Mouse (Mus musculus): ENCODE data around the gene Ctdsp2. TPM values are rescaled to one million over a fixed set of nuclear protein-coding genes. Genes with fewer than 3 reads are reported as not detected.

The Ctdsp2 gene
- polyA plus RNA-seq, 1 experiment from 2014 or later = 15.7 TPM

DNA sequence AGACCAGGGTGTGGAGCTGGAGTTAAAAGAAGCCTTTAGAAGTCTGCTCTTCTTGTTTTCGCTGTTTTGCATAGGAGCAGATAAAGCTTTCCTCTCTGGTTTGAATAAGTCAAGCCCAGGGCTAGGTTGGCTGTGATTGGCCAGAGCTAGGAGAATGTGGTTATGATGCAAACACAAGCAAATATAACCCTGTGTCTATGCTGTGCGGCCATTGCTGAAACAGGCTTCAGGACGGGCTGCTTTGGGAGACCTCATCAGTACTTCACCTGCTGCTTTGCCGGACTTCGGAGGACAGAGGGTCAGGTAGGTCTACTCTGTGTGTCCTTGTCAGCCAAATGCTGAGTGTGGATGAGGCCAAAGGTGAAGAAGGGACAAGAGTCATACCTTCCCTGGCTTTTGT, 22.0 kb downstream of the Ctdsp2 start, which contains the start of gene Avil:
Avil (plus strand) TSS at position 181 of the 400 bp plus-strand sequence.
- no peak within 1 kb of the TSS for H3K4me2 ChIP-seq
- H3K4me1 ChIP-seq = no peaks in the 10 kb centered on the region
- H3K9me3 ChIP-seq (replicated peaks) = no peaks in the 10 kb centered on the region
- 93% methylated on average over 5 of the region's 5 CpGs for WGBS
- H3K27me3 ChIP-seq (replicated peaks) = no peaks in the 10 kb centered on the region
- ATAC-seq (ENCODE audit: low FRiP score) = no peak
- no peak within 1 kb of the TSS for H3K4me3 ChIP-seq (replicated peaks)
- peaks cover 30% of the 10 kb centered on the region for H3K36me3 ChIP-seq
- H3K9ac ChIP-seq (replicated peaks) = no peak within 1 kb of the TSS
- H3K27ac ChIP-seq (replicated peaks) = no peak within 1 kb of the TSS

DNA sequence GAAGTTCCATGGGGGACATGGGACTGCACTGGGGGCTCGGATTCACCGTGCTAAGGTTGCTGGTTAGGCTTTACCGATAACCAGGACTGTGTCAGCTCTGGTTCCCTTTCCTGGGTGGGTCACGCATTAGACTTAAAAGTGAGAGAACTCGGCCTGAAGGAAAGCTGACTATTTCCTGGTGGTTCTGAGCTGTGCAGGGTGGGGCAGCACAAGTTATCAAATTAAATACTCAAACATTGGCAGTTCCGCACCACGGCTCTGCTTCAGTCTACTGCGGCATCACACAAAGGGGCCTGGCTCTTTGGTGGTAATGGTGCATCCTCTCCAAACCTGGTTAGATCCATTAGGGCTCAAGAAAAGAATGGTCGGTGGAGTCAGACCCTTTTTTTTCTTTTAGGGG, 22.8 kb downstream of the Ctdsp2 start:
- H3K4me2 ChIP-seq = no peak overlapping the region
- H3K4me1 ChIP-seq = no peaks in the 10 kb centered on the region
- H3K27ac ChIP-seq (replicated peaks) = no peak overlapping the region
- WGBS = 91% methylated on average over 9 of the region's 9 CpGs
- H3K4me3 ChIP-seq (replicated peaks) = no peak overlapping the region
- H3K9me3 ChIP-seq (replicated peaks) = no peaks in the 10 kb centered on the region
- H3K36me3 ChIP-seq = peaks cover 27% of the 10 kb centered on the region
- no peak overlapping the region for H3K9ac ChIP-seq (replicated peaks)
- no peaks in the 10 kb centered on the region for H3K27me3 ChIP-seq (replicated peaks)
- ATAC-seq (ENCODE audit: low FRiP score) = no peak

DNA sequence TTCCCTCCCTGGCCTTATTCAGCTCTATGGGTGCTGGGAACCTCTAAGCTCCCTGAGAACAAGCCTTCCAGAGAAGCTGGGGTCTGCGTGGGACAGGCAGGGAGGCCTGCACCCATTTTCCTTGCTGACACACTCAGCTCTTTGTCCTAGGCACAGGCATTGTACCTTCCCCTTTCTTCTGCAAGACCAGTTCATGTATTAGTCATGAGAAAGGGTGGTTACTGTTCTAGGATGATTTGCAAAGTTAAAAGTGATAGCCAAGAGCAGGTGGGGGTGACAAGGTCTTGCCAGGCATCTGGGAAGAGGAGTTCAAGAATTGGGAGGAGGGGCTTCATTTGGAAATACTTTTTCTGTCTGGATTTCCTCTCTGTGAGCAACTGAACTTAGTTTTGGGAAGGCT, 23.5 kb downstream of the Ctdsp2 start:
- no peak overlapping the region for H3K27ac ChIP-seq (replicated peaks)
- H3K9me3 ChIP-seq (replicated peaks) = no peaks in the 10 kb centered on the region
- ATAC-seq (ENCODE audit: low FRiP score) = no peak
- no peak overlapping the region for H3K4me2 ChIP-seq
- no peaks in the 10 kb centered on the region for H3K4me1 ChIP-seq
- WGBS = 68% methylated on average over 1 of the region's 1 CpGs
- no peak overlapping the region for H3K4me3 ChIP-seq (replicated peaks)
- H3K36me3 ChIP-seq = peaks cover 27% of the 10 kb centered on the region
- no peaks in the 10 kb centered on the region for H3K27me3 ChIP-seq (replicated peaks)
- H3K9ac ChIP-seq (replicated peaks) = no peak overlapping the region

DNA sequence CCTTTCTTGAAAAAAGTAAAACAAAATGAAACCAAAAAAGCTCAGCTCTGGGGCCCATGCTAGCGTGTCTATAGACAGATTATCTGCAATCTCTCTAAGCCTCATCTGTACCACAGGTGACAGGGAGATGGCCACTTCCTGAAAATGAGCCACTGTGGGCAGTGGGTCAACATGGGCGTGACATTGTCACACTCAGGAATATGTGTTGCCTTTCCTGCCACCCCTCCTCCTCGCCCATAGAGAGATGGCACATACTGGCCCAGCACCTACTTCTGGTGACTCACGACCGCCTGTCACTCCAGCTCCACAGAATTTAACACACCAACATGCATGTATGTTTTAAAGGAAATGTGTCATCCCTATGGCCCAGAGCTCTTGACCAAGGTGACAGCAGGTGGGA, 24.2 kb downstream of the Ctdsp2 start:
- no peak overlapping the region for H3K9ac ChIP-seq (replicated peaks)
- H3K4me3 ChIP-seq (replicated peaks) = no peak overlapping the region
- no peak overlapping the region for H3K4me2 ChIP-seq
- WGBS = 97% methylated on average over 5 of the region's 5 CpGs
- H3K9me3 ChIP-seq (replicated peaks) = no peaks in the 10 kb centered on the region
- H3K27me3 ChIP-seq (replicated peaks) = no peaks in the 10 kb centered on the region
- peaks cover 20% of the 10 kb centered on the region for H3K36me3 ChIP-seq
- H3K4me1 ChIP-seq = no peaks in the 10 kb centered on the region
- ATAC-seq (ENCODE audit: low FRiP score) = no peak
- no peak overlapping the region for H3K27ac ChIP-seq (replicated peaks)

DNA sequence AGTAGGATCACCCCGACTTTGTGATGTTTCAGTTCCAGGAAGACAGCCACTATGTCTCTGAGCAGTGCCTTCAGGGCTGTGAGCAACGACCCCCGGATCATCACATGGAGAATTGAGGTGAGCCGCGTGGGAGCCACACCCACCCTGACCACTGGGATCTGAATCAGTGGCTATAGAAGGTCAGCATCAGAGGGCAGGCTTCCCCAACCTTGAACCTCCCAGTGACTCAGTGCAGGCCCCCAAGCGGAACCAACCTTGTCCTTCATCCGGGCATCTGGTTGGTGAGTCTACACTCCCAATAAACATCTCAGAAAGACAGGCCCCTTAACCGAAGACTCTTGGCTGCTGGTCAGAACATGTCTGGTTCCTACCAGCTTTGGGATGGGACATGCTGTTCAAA, 24.8 kb downstream of the Ctdsp2 start:
- ATAC-seq (ENCODE audit: low FRiP score) = no peak
- Histone ChIP-seq H3K4me3 (replicated peaks) (no peak overlapping the region), H3K27ac (replicated peaks) (no peak overlapping the region), H3K36me3 (peaks cover 15% of the 10 kb centered on the region), H3K9ac (replicated peaks) (no peak overlapping the region), H3K4me1 (no peaks in the 10 kb centered on the region), H3K4me2 (no peak overlapping the region), H3K27me3 (replicated peaks) (no peaks in the 10 kb centered on the region), H3K9me3 (replicated peaks) (no peaks in the 10 kb centered on the region)
- WGBS = 88% methylated on average over 8 of the region's 8 CpGs

DNA sequence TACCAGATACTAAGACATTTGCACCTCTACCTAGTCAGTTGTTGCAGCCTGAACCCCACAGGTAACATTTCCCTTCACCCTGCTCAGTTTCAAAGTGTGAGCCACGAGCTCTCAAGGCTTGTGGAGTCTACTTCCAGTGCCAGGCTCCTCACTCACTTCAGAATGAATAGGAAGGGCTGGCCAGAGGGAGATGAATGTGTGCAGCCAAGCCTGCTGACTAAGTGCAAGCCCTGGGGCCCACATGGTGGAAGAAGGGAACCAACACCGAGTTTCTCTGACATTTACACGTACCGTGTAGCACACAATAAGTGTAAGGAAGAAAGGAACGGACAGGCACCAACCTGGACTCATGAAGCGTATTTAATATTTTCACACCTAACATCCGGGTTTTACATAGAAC, 25.3 kb downstream of the Ctdsp2 start:
- no peak overlapping the region for H3K4me3 ChIP-seq (replicated peaks)
- no peaks in the 10 kb centered on the region for H3K27me3 ChIP-seq (replicated peaks)
- WGBS = 76% methylated on average over 7 of the region's 7 CpGs
- no peak overlapping the region for H3K4me2 ChIP-seq
- H3K9ac ChIP-seq (replicated peaks) = no peak overlapping the region
- H3K27ac ChIP-seq (replicated peaks) = no peak overlapping the region
- H3K36me3 ChIP-seq = peaks cover 10% of the 10 kb centered on the region; the same call in 1 of the 2 replicates
- no peaks in the 10 kb centered on the region for H3K9me3 ChIP-seq (replicated peaks)
- H3K4me1 ChIP-seq = no peaks in the 10 kb centered on the region
- ATAC-seq (ENCODE audit: low FRiP score) = no peak

DNA sequence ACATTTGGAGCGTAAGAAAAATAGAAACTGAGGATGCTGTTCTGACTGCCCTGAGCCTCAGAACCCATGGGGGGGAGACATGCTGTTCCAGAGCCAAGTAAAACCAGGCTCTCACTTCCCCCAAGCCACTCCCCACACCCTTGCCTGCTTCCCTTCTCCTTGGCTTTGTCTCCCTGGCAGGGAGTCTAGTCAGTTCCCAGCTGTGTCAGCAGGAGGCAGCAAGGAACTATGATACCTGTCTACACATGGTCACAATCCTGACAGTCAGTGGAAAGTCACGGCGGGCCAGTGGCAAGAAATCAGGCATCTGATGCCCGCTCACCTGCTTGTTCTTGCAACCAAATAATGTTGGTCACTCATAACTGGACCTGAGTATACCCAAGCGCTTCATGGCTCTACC, 38.0 kb downstream of the Ctdsp2 start:
- ATAC-seq (ENCODE audit: low FRiP score) = no peak
- H3K27ac ChIP-seq (replicated peaks) = no peak overlapping the region
- H3K9ac ChIP-seq (replicated peaks) = no peak overlapping the region
- WGBS = 67% methylated on average over 5 of the region's 5 CpGs
- H3K4me2 ChIP-seq = no peak overlapping the region
- H3K4me3 ChIP-seq (replicated peaks) = no peak overlapping the region
- H3K36me3 ChIP-seq = no peaks in the 10 kb centered on the region
- no peaks in the 10 kb centered on the region for H3K4me1 ChIP-seq
- no peaks in the 10 kb centered on the region for H3K9me3 ChIP-seq (replicated peaks)
- H3K27me3 ChIP-seq (replicated peaks) = no peaks in the 10 kb centered on the region

DNA sequence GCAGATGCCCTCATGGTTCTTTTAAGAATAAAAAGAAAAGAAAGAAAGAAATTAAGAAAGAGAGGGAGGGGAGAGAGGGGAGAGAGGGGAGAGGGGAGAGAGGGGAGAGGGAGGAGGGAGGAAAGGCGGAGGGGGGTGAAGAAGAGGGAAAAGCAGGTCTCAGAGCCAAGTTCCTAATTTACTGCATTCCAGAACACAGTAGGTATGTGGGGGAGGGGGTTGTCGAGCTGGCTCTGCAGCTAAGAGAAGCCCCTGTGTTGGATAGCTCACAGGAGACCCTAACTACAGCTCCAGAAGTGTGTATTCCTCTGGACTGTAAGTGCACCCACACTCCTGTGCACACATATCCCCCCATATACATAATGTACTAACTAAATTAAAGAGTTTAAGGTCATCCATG, 38.6 kb downstream of the Ctdsp2 start:
- no peaks in the 10 kb centered on the region for H3K27me3 ChIP-seq (replicated peaks)
- H3K4me2 ChIP-seq = no peak overlapping the region
- H3K36me3 ChIP-seq = peaks cover 5% of the 10 kb centered on the region
- no peaks in the 10 kb centered on the region for H3K4me1 ChIP-seq
- no peak for ATAC-seq (ENCODE audit: low FRiP score)
- 23% methylated on average over 2 of the region's 2 CpGs for WGBS
- no peak overlapping the region for H3K4me3 ChIP-seq (replicated peaks)
- no peak overlapping the region for H3K9ac ChIP-seq (replicated peaks)
- no peak overlapping the region for H3K27ac ChIP-seq (replicated peaks)
- H3K9me3 ChIP-seq (replicated peaks) = no peaks in the 10 kb centered on the region

DNA sequence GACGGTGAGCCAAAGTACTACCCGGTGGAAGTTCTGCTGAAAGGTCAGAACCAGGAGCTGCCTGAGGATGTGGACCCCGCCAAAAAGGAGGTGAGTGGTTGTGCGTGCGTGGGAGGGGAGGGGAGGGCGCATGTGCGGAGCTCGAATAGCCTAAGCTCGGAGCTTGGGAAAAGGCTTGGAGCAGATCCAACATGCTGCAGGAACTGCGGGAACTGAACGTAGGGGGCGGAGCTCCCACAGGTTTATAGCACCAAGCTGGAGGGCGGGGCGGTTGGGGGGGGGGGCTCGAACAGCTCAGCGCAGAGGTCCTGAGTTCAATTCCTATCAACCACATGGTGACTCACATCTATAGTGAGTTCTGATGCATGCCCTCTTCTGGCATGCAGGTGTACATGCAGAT, 39.9 kb downstream of the Ctdsp2 start:
- 79% methylated on average over 16 of the region's 16 CpGs for WGBS
- no peak overlapping the region for H3K9ac ChIP-seq (replicated peaks)
- H3K27me3 ChIP-seq (replicated peaks) = no peaks in the 10 kb centered on the region
- H3K4me1 ChIP-seq = no peaks in the 10 kb centered on the region
- no peak for ATAC-seq (ENCODE audit: low FRiP score)
- H3K27ac ChIP-seq (replicated peaks) = no peak overlapping the region
- no peak overlapping the region for H3K4me2 ChIP-seq
- peaks cover 16% of the 10 kb centered on the region for H3K36me3 ChIP-seq
- no peaks in the 10 kb centered on the region for H3K9me3 ChIP-seq (replicated peaks)
- no peak overlapping the region for H3K4me3 ChIP-seq (replicated peaks)

DNA sequence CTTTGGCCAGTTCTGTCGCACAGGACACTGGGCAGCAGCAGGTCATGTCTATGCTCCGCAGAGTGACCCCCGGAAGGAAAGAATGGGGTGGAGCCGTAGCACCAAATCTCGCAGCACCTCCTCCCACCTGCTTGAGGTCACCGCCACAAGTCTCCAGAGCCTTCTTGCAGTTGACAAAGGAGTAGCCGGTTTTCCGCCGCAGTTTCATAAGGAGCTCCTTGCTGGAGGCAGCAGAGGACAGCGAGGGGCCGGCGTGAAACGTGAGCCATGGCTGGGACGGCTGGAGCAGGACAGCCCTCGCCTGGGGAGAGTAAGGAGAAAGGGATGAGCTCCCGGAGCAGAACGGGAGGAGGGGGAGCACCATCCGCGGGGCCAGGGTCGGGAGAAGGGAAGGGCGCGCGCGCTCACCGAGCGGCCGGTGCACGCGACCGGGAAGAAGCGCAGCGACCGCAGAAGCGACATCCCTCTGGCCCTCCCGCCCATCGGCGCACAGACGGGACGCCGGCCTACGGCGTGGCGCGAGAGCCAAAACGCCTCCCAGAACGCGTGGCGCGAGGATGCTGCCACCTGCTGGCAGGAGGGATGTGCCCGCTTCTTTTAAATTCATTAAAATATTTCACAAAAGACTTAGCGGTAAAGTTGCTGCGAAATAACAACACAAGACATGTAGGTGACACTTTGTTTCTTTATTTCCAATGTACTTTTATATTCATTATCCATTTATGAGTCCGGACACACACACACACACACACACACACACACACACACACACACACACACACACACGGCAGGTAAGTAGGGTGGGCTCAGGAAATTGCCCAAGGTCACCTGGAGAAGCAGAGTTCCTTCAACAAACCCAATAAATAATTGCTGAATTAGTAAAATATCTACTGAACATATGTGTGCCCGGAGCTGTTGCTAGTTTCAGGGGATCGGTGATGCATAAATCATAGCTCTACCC, 52.1 kb downstream of the Ctdsp2 start, which contains the start of gene Tsfm:
Tsfm (minus strand) TSS at position 505 of the 961 bp plus-strand sequence.
- ATAC-seq (ENCODE audit: low FRiP score) = peak; percentile 85
- H3K9me3 ChIP-seq (replicated peaks) = no peaks in the 10 kb centered on the region
- peaks cover 14% of the 10 kb centered on the region for H3K4me1 ChIP-seq
- 5% methylated on average over 56 of the region's 56 CpGs for WGBS
- H3K27me3 ChIP-seq (replicated peaks) = no peaks in the 10 kb centered on the region
- peak within 1 kb of the TSS; percentile 93 for H3K9ac ChIP-seq (replicated peaks)
- peak within 1 kb of the TSS; percentile 93 for H3K4me3 ChIP-seq (replicated peaks)
- peaks cover 31% of the 10 kb centered on the region for H3K36me3 ChIP-seq
- H3K27ac ChIP-seq (replicated peaks) = peak within 1 kb of the TSS; percentile 84
- H3K4me2 ChIP-seq = peak within 1 kb of the TSS; percentile 91

DNA sequence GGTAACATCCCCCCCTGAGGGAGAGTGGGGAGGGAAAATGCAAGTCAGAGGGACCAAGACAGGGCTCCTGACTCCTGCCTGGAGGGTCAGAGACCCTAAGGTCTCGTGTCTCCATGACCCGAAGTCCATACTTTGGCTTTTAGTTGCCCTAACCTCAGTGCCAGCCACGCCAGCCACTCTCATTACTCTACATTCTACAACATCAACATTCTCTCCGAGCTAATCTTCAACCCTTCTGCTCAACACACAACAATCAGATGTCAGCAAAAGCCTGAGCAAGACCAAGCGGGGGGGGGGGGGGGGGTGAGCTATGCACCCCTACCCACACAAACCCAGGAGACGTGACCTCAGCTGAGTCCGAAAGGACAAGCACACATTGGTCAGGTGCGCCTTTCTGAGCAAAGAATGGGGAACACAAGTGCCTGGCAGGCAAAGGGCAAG, 54.8 kb downstream of the Ctdsp2 start:
- Histone ChIP-seq H3K27me3 (replicated peaks) (no peaks in the 10 kb centered on the region), H3K27ac (replicated peaks) (no peak overlapping the region), H3K4me2 (no peak overlapping the region), H3K36me3 (peaks cover 6% of the 10 kb centered on the region), H3K4me3 (replicated peaks) (no peak overlapping the region), H3K4me1 (peaks cover 14% of the 10 kb centered on the region), H3K9me3 (replicated peaks) (no peaks in the 10 kb centered on the region), H3K9ac (replicated peaks) (no peak overlapping the region)
- no peak for ATAC-seq (ENCODE audit: low FRiP score)
- WGBS = 89% methylated on average over 8 of the region's 8 CpGs

DNA sequence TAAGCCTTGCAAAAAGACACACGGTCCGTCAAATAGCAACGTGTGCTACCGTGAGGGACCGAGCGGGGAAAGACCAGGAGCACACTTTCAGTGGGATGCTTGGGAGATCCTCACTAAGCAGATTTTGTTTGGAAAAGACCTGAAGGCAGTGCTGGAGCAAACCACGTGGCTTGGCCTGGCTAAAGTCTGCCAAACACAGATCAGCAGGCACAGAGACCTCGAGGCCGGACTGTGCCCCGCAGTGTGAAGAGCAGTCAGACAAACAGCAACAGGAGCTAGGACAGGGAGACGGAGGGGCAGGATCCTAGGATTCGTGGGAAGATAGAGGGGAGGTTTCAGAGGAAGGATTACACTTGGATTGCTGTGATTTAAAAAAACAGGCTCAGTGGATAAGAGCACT, 57.8 kb downstream of the Ctdsp2 start:
- no peak overlapping the region for H3K4me2 ChIP-seq
- H3K36me3 ChIP-seq = no peaks in the 10 kb centered on the region
- no peak overlapping the region for H3K4me3 ChIP-seq (replicated peaks)
- H3K9me3 ChIP-seq (replicated peaks) = no peaks in the 10 kb centered on the region
- H3K27ac ChIP-seq (replicated peaks) = no peak overlapping the region
- H3K4me1 ChIP-seq = peaks cover 10% of the 10 kb centered on the region
- no peak overlapping the region for H3K9ac ChIP-seq (replicated peaks)
- 82% methylated on average over 12 of the region's 12 CpGs for WGBS
- ATAC-seq (ENCODE audit: low FRiP score) = no peak
- peaks cover 4% of the 10 kb centered on the region; the same call in 1 of the 2 replicates for H3K27me3 ChIP-seq (replicated peaks)
